Mouse (Mus musculus) cerebellum, adult 8-10 months (tissue): ENCODE measurements around the gene Corin.

Experiments used
- DNase-seq: peaks from one replicate; pipeline ENCODE4 v3.0.0; 2022

The Corin gene

DNA sequence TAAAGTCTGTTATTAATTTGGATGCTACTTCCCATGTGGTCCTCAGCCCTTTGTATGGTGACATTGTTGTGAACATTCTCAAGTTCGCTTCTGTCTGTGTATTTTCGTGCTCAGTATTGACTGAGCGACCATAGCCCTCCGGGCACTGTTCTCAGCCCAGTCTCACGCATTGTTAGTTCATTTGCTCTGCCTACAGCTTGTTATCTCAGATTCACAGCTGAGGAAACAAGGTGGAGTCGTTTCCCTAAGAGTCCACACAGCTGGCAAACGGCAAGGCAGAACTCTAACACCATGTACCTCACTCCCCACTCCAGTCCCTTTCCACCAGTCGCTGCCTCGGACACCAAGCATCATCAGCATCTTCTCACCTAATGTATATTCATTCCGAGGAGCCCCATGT lies 63.1 kb downstream of the Corin start:
- no peak for DNase-seq

DNA sequence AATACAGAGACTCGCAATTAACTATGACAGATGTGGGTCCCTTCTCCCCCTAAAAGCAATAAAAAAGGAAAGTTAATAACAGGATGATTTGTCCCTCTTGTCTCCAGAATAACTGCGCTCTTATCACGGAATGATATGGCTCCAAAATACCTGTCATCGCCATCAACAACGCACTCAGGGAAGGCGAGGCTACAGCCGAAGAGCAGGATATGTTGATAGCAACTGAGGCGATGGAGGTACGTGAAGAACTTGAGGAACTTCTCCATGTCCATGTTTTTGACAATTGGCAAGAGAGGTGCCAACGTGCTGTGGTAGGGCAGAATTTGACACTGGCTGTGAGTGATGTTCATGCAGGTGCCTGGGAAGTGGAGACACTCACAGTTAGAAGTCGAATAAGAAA lies 69.2 kb downstream of the Corin start:
- no peak for DNase-seq

DNA sequence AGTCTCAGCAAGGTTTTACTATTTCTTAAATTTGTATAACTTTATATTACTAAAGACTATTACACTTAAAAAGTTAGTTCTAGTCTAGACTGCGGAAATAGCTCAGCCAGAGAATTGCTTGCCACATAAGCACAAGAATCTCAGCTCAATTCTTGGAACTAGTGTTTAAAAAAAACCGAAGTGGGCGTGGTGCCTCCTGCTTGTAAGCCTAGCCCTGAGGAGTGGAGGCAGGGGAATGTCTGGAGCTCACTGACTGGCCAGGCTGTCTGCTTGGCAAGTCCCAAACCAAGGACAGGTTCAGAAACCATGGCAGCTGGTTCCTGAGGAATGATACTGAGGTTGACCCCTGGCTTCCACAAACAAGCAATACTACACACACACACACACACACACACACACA lies 72.4 kb downstream of the Corin start:
- no peak for DNase-seq

DNA sequence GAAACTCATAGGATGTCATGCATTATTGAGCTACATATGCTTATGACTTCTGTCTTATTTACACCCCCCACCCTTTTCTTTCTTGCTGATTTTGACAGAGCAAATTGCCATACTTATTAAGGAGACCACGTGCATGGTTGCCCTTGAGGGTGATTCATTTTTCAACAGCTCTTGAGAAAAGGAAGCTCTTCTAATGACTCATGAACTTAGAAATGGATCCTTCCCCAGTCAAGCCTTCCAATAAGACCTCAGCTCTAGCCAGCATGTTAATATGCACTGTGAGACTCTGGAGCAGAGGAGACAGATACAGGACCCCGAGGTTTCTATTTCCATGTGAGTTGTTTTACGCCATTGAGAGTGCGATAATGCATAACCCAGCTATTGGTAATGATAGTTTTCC lies 76.7 kb downstream of the Corin start:
- no peak for DNase-seq

DNA sequence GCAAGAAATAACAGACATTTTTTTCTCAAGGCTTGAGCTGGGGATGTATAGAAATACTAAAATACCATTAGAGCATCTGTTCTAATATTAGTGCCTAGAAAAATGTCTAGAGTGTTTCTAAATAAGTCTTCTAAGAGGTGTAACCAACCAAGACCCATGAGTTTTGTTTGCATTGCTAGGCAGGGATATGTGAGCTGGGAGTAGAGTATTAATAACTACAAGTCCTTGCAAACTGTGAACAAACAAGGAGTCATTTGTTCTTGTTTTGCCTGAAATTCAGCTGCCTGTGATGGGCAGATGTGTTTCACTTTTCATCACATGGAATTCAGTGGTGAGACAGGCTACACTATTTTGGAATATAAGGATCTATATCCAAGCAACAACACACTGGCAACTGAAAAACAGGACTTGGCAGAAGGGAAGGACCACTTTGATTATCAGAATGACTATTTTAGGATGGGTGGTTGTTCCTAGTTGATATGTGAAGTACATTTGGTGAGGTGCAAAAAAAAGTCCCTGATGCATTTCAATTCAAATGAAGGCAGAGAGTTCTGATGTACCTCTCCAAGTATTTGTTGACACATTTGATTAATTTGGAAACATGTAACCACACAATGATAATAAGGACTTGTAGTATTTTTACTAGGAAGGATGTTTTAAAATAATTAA lies 78.8 kb downstream of the Corin start:
- DNase-seq = no peak

DNA sequence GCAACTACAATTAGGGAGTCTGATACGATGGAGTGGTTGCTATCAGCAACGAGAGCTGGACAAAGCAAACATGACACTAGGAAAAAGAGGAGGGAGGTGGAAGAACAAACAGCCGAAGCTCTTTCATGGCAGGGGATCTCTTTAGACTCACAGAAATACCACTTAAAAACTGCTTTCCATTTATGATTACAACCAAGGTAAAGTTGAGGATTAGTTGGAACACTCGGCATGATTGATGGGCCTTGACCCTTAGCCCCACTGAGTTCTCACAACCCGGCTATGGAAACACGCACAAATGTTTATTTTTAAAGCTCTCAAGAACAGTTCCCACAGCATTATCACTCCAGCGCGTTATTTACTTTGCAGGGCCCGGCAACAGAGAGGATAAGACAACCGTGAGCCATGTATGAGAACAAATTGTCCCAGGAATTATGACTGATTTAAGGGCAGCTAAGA lies 92.4 kb downstream of the Corin start:
- no peak for DNase-seq

DNA sequence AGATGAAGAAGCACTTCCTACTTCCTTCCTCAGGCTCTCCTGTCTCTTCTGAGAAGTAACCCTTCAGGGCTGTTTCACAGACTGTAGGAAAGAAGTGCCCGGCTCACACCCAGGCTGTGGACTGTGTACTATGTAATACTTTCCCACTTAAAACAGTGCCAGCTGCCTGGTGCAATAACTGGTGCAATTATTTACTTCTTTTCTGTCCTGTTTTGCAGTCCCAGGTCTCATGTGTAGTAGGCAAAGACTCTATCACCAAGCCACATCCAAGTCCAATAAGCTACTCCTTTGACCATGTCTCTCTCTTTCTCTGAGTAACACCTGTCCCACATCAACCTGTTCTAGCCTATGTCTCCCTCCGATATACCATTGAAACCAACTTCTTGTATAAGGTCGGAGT lies 93.4 kb downstream of the Corin start:
- DNase-seq = no peak

DNA sequence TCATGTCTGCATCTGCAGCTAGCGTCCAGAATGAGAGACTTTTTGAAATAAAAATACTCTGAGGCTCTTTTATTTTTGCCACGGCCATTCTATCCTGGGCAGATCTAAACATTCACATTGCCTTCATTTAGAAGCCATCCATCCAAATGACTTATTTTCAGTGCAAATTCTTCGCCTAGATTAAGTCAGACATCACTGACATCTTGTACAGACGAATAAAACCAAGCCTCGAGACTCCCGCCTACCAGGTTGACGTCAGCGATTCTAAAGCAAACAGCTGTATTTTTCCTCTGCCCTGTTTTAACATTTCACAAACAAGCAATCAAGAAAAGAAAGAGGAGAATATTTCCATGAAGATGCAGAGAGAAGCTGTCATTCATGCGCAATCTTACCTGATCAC lies 100.9 kb downstream of the Corin start:
- no peak for DNase-seq

DNA sequence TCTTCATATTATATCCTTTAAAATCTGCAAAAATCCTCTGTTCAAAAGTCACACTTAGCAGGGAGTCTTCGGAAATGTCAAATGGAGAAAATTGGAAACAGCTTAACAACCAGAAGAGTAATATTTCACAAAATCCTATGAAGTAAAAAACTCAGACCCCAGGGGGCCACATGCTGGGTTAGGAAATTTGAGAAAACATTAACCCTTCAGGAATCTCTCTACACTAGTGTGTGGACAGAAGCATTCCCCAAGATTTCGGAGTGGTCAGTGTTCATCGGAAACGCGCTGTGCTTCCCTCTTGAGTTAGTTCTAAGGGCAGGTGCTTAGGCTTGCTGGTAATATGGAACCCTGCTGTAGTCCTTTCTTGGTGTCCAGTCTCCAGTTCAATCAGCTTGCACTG lies 101.4 kb downstream of the Corin start:
- DNase-seq = no peak

DNA sequence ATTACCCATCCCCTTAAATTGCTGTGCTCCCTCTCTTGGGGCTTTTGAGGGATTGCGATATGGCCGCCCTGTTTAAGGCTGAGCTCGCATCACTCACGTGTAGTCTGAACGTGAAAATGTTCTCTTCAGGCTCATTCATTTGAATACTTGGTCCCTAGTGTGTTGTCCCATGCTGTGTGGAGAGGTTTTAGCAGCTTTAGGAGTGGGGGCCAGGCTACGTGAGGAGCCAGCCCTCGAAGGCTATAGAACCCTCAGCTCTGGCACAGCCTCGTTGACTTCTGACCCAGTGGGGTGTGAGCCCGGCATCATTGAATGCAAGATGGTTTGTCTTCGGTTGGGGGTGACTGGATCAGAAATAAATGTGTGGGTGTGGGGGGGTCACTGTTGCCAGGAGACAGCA lies 102.5 kb downstream of the Corin start:
- DNase-seq = no peak

DNA sequence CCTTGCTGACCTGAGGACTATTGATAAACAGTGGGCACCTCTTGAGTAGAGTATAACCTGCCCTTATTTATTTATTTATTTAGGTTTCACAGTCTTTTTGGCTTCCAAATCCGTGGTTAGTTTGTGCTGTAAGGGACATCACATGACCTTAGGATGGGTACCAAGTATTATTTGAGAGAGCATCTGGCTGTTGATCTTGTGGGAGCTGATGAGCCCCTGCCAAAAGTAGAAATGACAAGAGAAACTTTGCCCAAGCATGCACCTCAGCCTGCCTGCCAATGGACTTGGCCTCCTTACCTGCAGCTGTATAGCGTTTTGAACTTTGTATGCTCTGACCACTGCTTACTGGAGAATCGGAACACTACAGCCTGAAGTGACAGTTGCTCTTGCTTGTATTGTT lies 103.0 kb downstream of the Corin start:
- DNase-seq = no peak

DNA sequence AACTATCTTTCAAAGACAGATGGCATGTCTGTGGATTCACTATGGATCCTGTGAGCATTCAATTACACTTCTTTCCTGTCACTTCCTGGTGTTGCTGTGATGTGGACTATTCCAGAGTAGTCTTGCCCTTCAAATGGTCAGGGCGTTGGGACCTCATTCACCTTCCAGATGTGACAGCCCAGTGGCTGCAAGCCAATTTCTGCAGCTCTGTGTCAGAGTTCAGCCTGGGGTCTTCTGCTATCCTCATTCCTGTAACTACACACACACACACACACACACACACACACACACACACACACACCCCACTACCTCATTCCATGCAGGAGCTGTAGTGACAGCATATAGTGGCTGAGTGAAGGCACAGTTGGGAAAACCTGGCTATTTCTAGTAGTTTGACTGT lies 122.1 kb downstream of the Corin start:
- no peak for DNase-seq

DNA sequence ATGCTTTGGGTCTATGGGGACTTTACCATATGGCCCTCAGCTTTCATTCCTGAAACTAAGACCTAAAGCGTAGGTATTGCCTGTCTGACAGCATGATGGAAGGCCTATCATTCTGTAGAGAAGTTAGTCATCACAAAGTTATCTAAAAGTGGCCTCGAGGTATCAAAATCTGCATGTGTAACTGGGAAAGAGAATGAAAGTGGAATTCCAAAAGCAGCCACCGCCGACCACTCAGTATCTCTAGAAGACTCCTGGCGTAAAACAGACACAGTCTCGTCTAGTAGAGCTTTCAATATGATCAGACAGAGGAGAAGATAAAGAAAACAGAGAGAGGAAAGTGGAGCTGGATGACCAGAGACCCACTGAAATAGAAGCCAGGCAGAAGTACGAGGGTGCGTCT lies 123.7 kb downstream of the Corin start:
- DNase-seq = no peak

DNA sequence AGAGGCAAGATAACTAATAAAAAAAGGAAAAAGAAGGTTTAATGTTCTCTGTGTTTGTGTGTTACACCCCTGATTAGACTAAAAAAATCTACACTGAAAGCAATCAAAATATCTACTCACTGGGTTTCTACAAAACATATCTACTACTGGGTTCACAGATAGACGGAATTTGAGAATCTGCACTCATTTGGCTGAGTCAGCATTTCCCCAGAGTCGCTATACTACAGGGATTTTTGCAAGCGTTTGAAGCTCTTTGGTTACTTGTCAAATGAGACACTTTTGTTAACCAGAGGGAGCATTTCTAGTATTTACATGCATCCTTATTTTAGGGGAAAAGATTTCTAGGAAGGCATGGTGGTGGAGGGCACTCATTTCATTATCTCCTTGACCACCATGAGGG lies 136.3 kb downstream of the Corin start:
- DNase-seq = no peak

DNA sequence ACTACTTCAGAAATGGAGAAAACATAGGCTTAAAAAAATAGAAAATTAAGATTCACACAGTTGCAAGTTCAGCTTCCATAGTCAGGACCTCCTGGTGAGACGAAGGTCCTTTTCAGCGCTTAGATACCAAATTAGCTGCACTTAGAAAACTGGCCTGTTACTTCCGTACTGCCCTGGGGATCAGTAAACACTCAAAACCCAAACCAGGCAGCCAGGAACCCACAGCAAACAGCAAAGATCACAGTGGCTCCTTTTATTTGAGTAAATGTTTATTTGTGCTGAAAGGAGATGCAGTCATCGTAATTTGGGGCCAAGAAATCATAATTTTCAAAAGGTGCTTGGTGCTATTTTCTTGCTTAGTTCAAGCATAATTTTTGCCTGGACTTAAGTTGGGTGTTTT lies 138.5 kb downstream of the Corin start:
- DNase-seq = no peak

DNA sequence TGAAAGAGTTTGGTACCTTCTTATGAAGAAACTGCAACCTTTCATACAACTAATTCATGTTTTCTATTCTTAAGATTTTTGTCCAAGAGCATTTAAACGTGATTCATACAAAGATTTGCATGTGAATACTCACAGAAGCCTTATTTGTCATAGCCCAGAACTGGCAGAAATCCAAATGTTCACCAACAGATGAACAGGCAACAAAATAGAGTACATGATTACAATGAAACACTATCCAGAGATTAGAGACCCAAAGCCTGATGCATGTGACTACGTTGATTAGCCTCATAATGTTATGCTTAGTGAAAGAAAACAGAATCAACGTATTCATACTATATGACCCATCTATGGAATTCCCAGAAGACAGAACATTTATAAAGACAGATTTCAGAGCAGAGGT lies 140.4 kb downstream of the Corin start:
- DNase-seq = no peak

DNA sequence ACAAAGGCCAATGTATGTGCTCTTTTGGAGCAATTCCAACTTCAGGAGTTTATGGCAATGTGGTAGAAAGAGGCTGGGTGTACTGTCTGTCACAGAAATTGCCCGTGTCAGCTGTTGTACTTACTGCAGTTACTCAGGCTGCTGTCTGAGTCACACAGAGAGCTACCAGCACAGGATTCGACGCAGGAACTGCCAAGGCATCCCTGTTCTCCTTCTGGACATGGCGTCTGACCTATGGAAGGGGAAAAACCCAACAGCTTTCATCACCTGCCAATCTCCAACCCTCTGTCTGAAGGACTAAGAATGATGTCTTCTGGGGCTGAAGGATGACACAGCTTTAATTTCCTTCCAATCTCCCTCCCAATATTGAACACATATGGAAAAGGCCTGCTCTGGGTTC lies 150.5 kb downstream of the Corin start:
- DNase-seq = no peak

DNA sequence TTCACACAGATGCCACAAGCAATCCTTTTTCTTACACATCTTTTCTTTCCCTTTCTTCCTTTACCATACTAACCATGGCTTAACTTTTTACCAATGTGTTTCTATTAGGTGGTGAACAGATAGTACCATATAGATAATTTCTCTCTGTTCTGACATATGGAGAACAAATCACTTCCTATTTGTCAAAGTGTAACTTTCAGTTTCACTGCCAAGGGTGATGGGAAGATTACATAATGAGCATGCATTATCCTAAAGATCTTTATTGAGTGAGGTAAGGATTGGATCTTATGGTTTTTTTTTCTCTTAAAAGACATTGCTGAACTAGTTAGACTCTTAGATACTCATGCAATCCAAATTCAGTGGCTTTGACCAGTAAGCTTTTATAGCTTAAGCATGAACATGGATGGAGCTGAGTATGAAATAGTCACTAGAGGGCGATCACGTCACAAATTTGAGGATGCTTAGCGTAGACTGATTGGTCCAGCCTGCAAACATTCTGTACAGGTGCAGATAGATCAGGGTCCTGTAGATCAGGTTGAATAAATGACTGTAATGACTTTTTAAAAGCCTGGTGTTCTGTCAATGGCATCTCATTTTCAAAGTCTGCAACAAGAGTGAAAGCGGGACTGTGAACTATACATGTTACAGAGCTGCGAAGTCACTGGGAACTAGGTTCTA lies 154.1 kb downstream of the Corin start:
- peak; percentile 17 for DNase-seq

DNA sequence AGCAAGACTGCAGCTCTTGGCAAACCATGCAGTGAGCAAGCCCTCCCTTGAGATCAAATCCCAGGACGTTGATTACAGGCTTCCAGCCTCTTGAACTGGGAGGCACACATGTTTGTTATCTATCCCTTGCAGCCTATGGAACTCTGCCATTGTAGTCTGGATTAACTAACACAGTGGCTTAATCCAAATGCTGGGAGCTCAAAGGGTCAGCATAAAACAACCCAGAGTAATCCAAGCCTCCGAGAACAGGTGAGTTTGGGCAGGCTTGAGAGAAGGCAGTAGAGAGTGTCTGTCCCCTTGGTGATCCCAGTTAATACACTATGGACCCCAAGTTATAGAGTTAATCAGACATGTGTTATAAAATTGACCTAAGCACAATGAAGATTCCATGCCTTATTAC lies 155.7 kb downstream of the Corin start:
- no peak for DNase-seq

DNA sequence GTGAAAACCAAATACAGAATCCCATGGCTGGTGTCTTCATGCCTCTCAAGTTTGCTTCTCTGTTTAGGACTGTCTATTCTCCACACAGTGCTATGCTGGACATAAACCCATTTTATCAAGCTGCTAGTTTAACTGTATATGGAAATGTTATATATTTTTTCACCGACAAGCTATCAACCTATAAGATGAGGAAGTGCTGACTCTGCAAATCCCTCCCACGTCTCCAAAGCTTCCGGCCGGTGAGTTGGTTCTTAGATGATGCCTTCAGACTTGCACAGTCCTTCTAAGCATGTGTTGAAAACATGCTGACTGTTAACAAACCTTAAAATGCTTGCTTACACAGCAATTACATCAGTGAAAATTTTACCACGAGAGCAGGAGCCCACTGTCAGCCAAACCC lies 168.4 kb downstream of the Corin start:
- DNase-seq = no peak

DNA sequence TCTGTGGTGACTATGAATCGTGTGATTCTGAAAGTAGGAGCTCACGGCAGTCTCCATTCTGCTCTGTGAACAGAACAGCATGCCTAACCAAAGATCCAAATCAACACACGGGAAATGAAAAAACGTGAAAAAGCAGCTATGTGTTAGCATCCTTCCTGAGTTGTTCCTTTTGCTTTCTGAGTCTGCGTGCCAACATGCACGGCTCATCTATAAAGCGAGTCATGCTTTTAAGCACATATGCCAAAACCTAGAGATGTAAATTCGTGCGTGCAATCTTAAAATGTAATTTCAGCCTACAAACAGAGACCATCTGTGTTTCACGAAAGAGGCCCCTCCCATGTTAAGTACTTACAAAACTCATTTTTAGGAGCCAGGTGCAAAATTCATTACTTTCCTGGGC lies 171.4 kb downstream of the Corin start:
- DNase-seq = no peak

DNA sequence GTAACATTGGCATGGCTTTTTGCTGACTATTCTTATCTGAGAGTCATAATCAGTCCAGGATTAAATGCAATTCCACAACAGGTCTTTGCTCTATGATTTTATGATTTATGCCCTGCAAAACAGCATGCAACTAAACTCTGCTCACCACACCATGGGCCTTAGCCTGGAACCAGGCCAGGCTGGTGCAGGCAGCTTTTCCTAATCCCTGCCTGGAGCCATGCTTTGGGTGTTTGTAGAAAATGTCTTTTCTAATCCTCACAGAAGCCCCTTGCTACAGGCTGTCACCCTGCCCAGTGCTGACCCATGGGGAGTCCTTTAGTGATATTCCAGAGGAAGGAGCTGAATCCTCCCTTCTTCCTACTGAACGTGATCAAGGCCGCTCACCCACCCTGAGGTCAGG lies 173.1 kb downstream of the Corin start:
- DNase-seq = no peak

DNA sequence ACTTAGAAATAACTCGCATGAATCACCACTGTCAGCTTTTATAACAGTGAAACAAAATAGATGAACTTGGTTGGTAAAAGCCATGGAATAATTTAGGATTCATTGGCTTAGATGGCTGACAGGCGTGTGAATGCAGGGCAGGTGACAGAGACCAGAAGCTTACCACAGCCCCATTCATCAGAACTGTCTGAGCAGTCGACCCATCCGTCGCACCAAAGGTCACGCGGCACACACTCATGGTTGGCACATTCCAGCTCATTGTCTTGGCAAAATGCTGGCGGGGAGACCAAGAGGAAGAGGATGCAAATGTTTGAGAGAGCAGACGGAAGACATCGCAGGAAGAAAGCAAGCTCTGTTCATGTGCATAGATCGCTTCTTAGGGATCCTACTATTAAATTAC lies 173.6 kb downstream of the Corin start:
- DNase-seq = no peak

DNA sequence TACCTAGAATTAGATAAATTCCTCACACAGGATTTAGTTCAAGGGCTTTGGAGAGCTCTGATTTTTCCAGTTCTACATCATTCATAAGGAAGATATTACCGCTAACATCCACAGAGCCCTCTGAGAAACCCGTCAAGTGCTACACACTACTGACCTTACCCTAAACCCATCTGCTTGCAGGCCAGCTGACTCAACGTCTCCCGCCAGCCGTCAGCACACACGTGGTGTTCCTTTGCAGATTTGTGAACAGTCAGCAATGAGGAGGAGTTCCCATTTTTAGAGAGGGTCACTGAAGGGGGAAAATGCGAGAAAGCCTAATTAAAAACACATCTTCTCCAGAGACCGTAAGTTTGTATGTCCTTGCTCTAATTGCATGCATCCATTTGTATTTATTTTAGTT lies 174.8 kb downstream of the Corin start:
- DNase-seq = no peak

DNA sequence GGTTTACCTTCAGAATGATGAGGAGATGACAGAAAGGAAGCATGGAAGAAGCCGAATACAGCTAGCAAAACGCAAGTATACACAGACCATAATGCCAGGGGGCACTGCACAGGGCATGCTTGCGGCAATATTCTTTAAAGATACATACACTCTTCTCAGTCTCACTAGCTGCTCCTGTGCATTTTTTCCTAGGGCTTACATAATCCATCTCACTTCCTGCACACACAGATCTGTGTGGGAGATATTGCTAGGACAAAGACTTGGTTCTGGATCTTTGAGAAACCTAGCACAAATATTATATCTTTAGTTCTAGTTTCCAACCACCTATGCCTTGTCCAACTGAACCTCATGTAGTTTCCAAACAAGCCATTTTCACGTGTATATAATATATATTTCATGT lies 189.0 kb downstream of the Corin start:
- no peak for DNase-seq
